Mouse (Mus musculus): ENCODE data around the gene Zic2. TPM values are rescaled to one million over a fixed set of nuclear protein-coding genes. Genes with fewer than 3 reads are reported as not detected.

The Zic2 gene
- polyA plus RNA-seq, 1 experiment = not detected

DNA sequence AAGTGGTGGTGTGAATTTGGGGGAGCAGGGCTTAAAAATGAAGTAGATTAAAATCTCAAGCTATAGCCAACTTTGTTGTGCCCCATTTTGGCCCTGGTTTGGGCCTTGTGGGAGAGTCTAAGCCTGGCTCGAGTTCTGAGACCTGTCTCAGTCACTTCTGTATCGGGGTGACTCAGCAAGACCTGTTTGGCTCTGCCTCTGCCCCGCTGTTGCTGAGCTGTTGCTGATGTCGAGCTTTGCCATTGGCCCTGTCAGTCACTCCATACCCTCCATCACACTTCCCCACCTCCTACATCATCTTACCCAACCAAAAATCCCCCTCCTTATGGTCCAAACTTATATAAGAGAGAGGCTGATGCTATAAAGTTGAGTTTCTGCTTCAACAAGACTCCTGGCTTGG lies 53.2 kb downstream of the Zic2 start:
- TF ChIP-seq POLR2A (IDR thresholded peaks at IDR 0.05; ENCODE audit: borderline replicate concordance, extremely low read depth, low read depth, low read length) = no peak
- no peak for TF ChIP-seq CTCF (IDR thresholded peaks at IDR 0.05; ENCODE audit: insufficient read depth, low read length)
- no peaks in the 10 kb centered on the region for H3K4me1 ChIP-seq (ENCODE audit: control insufficient read depth, insufficient read depth, low read length)
- no peak for DNase-seq
- no peak overlapping the region for H3K4me3 ChIP-seq (replicated peaks; ENCODE audit: extremely low read depth, low read depth, low read length)
- 62% methylated on average over 4 of the region's 4 CpGs for WGBS

Other genes with a start within 250 kb of the Zic2 start
- gene Gm5089, start 24.3 kb upstream of the Zic2 start, polyA plus RNA-seq (2012; rRNA removed) = not detected in 2 replicates
- 0.06 TPM in 1 of 2 replicates, not detected in the other for gene Zic5, start 9.8 kb upstream of the Zic2 start, polyA plus RNA-seq (2012; rRNA removed)
- not detected in 2 replicates for gene Gm10837, start 15.2 kb downstream of the Zic2 start, polyA plus RNA-seq (2012; rRNA removed)
- 8.0 and 18.7 TPM in 2 replicates for gene Pcca, start 58.9 kb downstream of the Zic2 start, polyA plus RNA-seq (2012; rRNA removed)